Mouse (Mus musculus) lung, postnatal 0 days (tissue): ENCODE data around the gene Wdr5.

Experiments used
- CTCF ChIP-seq: IDR thresholded peaks from 2 replicates; pipeline ENCODE4 v1.5.1; 2016; ENCODE audit warnings: antibody characterized with exemption, mild to moderate bottlenecking
- EP300 ChIP-seq: IDR thresholded peaks from 2 replicates; pipeline ENCODE4 v1.6.1; 2016; ENCODE audit warnings: antibody characterized with exemption, mild to moderate bottlenecking, control low read depth

GRCm38 (mm10) chr2:27554308-27554707 lies 39.4 kb downstream of the Wdr5 start:
- TF ChIP-seq CTCF (no peak), EP300 (no peak)
